Mouse (Mus musculus) layer of hippocampus, adult 18-20 months (tissue): ENCODE measurements at regions not wholly inside any gene's neighbourhood (a gene's known extent, or its start where the extent isn't known, plus 50 kb on each side); places are given as distances from the start of the nearest gene placed in this dataset.

ENCODE experiments used
- DNase-seq, 2 experiments: peaks; one replicate each; pipeline ENCODE4 v3.0.0; 2022; ENCODE audit warnings: low spot score in 2 of 2

DNA sequence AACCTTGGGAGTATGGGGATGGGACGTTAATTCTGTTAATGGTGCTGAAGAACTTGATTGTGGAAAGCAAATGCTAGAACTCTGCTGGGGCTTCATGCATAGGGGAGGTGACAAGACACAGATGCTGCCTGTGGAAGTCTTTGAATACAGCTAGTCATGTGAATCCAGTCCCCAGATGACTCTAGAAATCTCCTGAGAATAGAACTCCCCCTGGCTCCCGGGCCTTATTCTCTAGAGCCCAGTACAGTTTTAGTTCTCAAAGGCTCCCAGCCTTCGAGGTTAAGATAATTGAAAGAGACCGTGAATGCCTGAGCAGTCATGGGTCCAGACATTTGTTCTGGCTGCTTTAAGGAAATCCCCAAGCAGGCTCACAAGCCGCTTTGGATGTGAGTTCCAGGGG, 499.9 kb upstream of the Vstm2b start:
- no peak for DNase-seq

- DNase-seq: no peak
These were observed 478.8 kb upstream of the Vstm2b start for GRCm38 (mm10) chr7:40419332-40419731.

DNA sequence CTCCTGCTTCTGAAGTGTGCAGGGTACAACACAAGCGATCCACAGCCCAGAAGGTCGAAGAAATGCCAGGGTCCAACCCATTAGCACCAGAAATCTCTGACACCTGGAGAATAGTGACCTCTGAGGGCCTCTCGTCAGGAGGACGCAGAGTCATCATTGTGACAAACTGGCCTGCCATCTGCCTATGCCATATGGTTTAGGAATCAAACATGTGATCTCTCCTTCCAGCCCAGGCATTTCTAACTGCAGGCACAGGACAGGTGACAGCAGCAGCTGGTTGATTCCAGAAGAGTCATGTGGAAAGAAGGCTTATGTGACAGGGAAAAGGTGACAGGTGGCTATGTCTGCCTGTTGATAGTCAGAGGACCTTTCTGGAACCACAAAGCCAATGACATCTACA, 476.0 kb upstream of the Vstm2b start:
- no peak for DNase-seq

GRCm38 (mm10) chr7:40429416-40429815, 468.7 kb upstream of the Vstm2b start:
- no peak for DNase-seq

DNA sequence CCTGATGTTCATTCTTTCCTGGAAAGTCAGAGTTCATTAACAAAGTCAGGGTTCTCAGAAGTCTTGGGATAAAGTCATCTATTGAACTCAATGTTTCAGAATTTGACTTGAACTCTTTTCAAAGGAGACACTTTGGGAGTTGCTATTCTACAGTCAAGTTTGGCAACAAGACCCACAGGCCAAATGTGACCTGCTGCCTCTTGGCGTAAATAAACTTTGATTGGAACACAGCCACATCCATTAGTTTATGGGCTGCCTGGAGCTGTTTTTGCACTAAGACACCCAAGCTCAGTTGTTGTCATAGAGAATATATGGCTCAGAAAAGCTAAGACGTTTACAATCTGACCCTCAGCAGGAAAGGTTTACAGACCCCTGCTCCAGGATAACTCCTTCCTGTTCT, 464.2 kb upstream of the Vstm2b start:
- no peak for DNase-seq

DNA sequence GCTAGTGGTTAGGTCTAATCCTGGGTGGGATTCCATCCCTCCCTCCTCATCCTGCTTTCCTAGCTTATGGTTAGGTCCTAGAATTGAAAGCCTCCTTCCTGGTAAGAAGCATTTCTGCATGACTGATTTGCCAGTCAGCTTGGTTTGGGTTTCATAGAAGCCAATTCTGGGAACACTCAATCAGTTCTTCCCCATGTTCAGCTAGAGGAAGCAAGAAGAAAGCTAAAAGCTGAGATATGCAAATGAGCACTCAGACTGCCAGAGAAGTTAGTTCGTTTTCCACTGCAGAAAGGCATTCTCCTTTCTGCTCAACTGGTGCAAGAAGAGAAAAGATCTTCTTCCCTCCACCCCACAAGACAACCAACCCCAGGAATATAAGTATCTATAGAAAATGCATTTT, 457.0 kb upstream of the Vstm2b start:
- DNase-seq: peak in 1 of 2 experiments; percentile 2

- DNase-seq: no peak
These were observed 456.3 kb upstream of the Vstm2b start for GRCm38 (mm10) chr7:40441786-40442185.

DNA sequence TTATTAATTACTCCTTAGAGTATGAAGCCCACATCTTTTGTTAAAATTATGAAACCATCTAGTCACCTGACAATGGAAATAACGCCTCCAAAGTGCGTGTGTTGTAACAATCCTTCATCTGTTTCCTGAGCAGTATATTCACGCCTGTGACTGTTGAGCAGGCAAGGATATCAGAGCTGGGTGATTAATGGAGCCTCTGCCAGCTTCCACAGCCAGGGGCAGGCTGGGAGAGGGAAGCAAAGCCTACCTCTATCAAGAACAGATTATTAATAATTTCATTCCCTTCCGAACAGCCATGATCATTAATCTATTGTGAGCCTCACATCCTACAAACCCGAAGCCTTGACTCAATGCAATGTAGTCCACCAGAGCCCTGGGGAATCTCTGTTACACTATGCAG, 431.7 kb upstream of the Vstm2b start:
- DNase-seq: no peak

DNA sequence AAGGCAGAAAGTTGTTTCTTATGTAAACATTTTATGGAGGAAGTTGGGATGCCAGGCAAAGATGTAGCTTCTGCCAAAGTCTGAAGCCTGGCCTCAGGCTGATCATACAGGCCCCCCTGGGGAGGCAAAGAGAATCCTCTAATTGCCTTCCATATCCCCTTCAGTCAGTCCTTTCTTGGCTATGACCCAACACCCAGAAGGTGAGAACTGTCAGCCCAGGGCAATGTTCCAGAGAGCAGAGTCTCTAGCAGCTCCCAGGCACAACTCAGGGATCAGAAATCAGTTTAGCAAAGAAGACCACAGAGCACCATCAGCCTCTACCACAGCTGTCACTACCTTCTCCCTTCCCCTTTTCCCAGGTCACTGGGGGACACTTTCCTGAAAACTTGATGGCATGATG, 410.9 kb upstream of the Vstm2b start:
- no peak for DNase-seq

- DNase-seq: no peak
These were observed 375.3 kb upstream of the Vstm2b start for GRCm38 (mm10) chr7:40522703-40523267.

- DNase-seq: peak; percentile 21 to 38
These were observed 361.5 kb upstream of the Vstm2b start for GRCm38 (mm10) chr7:40536601-40537000.

- DNase-seq: no peak
These were observed 360.5 kb upstream of the Vstm2b start for GRCm38 (mm10) chr7:40537621-40538020.

DNA sequence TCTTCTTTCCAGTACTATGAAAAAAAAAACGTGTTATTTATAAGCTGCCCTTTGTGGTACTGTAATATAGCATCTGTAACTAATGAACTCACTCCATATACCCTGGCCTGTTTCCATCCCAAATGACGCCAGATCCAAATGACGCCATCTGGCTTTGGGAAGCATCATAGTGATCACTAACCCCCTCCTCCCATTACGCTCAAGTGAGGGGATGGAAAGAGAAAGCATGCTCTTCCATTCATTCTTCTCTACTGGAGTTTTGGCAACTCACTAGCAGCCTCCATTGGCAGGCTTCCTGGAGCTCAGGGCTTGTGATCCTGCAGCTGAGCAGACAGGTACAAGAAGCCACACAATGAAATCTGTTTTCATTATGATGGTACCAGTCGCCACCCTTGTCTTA, 358.3 kb upstream of the Vstm2b start:
- peak in 1 of 2 experiments; percentile 16 for DNase-seq

DNA sequence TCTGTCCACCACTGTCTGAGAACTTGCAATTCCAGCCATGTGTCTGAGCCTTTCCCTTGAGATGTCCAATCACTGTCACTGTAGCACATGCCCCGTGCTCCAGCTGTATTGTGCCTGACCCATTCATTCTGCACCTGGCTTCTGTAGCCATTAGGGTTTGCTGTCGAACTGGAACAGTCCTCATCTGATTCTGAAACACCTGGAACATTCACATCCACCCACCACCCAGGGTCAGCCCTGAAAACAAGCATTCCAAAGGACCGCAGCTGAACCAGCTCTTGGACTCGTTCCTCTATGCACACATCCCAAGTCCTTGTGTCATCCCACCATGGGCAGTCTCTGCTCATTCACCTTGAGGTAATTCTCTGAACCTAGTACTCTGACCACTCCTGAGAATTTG, 356.8 kb upstream of the Vstm2b start:
- no peak for DNase-seq

- no peak for DNase-seq
These were observed 334.5 kb upstream of the Vstm2b start for GRCm38 (mm10) chr7:40563447-40564118.

DNA sequence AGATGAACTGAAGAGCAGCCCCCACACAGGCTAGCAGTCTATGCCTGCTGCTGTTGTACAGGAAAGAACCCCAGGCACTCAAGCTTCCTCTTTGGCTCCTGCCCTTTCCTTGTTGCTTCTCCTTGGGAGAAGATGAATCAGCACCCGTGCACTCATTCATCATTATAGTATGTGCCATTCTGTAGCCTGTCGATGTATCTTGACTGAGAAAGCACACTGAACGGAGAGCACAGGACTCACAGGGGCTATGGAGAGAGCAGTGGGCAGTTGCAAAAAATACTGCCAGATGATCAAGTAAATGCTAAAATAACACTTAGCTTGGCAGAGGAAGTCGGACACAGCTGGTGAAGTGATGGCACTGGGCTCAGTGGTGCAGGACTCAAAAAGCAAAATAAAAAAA, 322.2 kb upstream of the Vstm2b start:
- no peak for DNase-seq

DNA sequence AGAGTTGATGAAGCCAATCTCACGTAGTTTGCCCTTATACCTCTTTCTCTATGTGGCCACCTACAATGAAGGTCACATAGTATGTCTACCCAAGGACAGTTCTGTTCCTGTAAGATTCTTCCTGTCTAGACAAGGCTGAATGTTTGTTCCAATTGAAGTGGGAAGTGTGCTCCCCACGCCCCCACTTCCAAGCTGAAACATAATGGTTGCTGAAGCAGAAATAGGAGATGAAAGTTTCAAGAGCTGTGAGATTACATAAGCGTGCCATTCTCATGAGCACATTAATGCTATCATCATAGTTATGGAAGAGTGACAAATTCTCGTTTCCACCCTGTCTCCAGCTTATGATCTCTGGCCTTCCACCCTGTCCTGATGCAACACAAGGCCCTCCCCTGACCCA, 320.8 kb upstream of the Vstm2b start:
- peak in 1 of 2 experiments; percentile 32 for DNase-seq

GRCm38 (mm10) chr7:40620761-40621160, 277.4 kb upstream of the Vstm2b start:
- DNase-seq: no peak

DNA sequence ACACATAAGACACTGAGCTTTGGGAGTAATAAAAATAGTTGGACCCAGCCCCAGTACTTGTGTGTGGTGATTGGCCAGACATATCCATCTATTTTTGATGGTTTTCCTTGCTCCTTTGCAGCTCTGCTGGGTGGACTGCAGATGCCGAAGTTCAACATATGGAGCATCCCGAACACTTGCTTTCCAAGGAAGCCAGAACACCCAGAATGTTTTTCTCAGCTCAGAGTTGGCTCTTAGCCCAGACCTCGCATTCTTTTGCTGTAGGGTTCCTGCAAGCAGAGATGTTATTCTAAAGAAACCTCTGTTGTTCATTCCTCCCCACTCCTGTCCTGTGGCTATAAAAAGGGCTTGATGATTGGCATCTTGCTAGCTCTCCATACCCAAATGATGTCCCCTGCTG, 275.3 kb upstream of the Vstm2b start:
- peak; percentile 60 to 83 for DNase-seq

DNA sequence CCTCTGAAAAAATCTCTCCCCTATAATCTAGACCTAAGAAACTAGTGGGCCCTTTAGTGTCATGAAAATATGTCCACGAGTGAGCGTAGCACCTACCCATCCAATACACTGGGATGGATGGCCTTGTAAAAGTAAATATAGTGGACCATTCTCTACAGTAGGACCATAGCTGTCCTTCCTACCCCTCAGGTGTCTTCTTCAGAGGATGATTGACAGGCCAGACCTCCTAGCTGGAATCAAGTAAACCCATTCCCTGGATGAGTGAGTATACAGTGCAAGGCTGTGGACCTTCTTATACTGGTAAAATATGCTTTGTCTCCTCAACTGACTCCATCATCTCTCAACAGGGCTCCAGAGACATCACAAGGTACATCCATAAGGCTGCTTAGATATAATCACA, 274.8 kb upstream of the Vstm2b start:
- DNase-seq: no peak

DNA sequence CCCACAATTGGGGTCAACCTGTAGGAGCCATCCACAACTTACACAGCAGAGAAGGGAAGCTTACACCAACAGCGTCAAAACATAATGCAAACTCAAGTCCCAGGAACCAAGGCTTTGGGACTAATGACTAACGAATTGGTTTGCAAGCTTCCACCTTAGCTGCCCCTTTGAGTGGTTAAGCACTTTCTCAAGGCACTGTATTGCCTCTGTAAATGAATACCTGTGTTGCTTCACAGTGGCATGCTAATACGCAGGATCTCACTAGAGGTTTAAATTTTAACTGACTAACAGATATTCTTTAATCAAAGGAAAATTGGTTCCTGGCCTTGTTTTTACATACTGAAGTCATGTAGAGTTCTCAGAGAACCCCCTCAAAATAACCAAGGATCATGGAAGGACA, 261.8 kb upstream of the Vstm2b start:
- DNase-seq: no peak

DNA sequence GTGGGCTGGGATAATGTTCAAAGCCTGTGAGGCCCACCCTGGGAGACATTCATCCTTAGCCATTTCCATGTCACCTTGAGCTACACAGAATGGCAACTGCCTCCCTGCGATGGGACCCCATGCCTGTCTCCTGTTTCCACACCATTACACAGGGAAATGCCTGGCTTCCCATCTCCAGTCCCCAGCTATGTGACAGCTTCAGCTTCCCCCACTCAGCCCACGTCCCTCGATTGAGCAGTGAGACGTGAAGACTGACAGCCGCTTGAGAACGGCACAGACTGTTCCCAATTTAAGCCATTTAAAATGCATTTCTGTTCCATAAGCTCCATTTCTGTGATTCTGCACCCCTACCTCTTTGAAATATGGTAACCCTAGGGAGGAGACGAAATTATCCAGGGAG, 243.1 kb upstream of the Vstm2b start:
- DNase-seq: peak; percentile 70 to 83

GRCm38 (mm10) chr7:40655391-40655790, 242.7 kb upstream of the Vstm2b start:
- peak; percentile 49 to 62 for DNase-seq
